Mouse (Mus musculus) mesoderm, embryonic 11.5 days (tissue): ENCODE data around the gene Ankdd1b.

Experiments
- DNase-seq: peaks from one replicate; pipeline ENCODE4 v3.0.0-alpha.2; 2012; ENCODE audit warnings: low read depth, low spot score

The Ankdd1b gene

GRCm38 (mm10) chr13:96454288-96454687, 16.7 kb downstream of the Ankdd1b start:
- no peak for DNase-seq

GRCm38 (mm10) chr13:96452621-96453020, 18.4 kb downstream of the Ankdd1b start:
- DNase-seq = no peak

- DNase-seq = no peak
Observed at GRCm38 (mm10) chr13:96451386-96452140, 19.4 kb downstream of the Ankdd1b start.

- DNase-seq = no peak
Observed at GRCm38 (mm10) chr13:96450869-96451268, 20.1 kb downstream of the Ankdd1b start.

GRCm38 (mm10) chr13:96450205-96450856, 20.7 kb downstream of the Ankdd1b start:
- no peak for DNase-seq

- no peak for DNase-seq
Observed at GRCm38 (mm10) chr13:96440436-96440835, 30.6 kb downstream of the Ankdd1b start.

- no peak for DNase-seq
Observed at GRCm38 (mm10) chr13:96436921-96437320, 34.1 kb downstream of the Ankdd1b start.

- peak; percentile 34 for DNase-seq
Observed at GRCm38 (mm10) chr13:96435793-96436192, 35.2 kb downstream of the Ankdd1b start.

- peak; percentile 56 for DNase-seq
Observed at GRCm38 (mm10) chr13:96434899-96435331, 36.1 kb downstream of the Ankdd1b start.

GRCm38 (mm10) chr13:96433648-96434190, 37.3 kb downstream of the Ankdd1b start:
- no peak for DNase-seq

- no peak for DNase-seq
Observed at GRCm38 (mm10) chr13:96433041-96433440, 38.0 kb downstream of the Ankdd1b start.

GRCm38 (mm10) chr13:96432376-96432811, 38.6 kb downstream of the Ankdd1b start:
- no peak for DNase-seq

- DNase-seq = peak; percentile 89
Observed at GRCm38 (mm10) chr13:96431595-96432156, 39.3 kb downstream of the Ankdd1b start.

GRCm38 (mm10) chr13:96428531-96428930, 42.5 kb downstream of the Ankdd1b start:
- no peak for DNase-seq

GRCm38 (mm10) chr13:96426044-96426443, 45.0 kb downstream of the Ankdd1b start:
- DNase-seq = no peak

- DNase-seq = no peak
Observed at GRCm38 (mm10) chr13:96424496-96425274, 46.3 kb downstream of the Ankdd1b start.

GRCm38 (mm10) chr13:96421230-96421629, 49.8 kb downstream of the Ankdd1b start:
- DNase-seq = no peak

- no peak for DNase-seq
Observed at GRCm38 (mm10) chr13:96418487-96418886, 52.5 kb downstream of the Ankdd1b start.

GRCm38 (mm10) chr13:96417261-96417813, 53.7 kb downstream of the Ankdd1b start:
- no peak for DNase-seq

GRCm38 (mm10) chr13:96416380-96416779, 54.6 kb downstream of the Ankdd1b start:
- no peak for DNase-seq

- no peak for DNase-seq
Observed at GRCm38 (mm10) chr13:96414384-96414783, 56.6 kb downstream of the Ankdd1b start.
